Mouse (Mus musculus): ENCODE data around the gene Frmd4b. TPM values are rescaled to one million over a fixed set of nuclear protein-coding genes. Genes with fewer than 3 reads are reported as not detected.
A peak's percentile ranks its signal among the peaks of the same experiment; 100 is the strongest.

The Frmd4b gene
- polyA plus RNA-seq, 1 experiment = 0.59 TPM

- no peak for TF ChIP-seq E2F4 (IDR thresholded peaks at IDR 0.05; ENCODE audit: insufficient read depth)
- no peak for TF ChIP-seq POLR2A (IDR thresholded peaks at IDR 0.05; ENCODE audit: insufficient read length, low read depth)
- TF ChIP-seq MYOD1 (IDR thresholded peaks at IDR 0.05; ENCODE audit: control insufficient read depth in 1 of 3, insufficient read length in 2 of 3, low read depth in 2 of 3) = no peak
- no peak for TF ChIP-seq TCF12 (IDR thresholded peaks at IDR 0.05; ENCODE audit: insufficient read depth, poor library complexity, severe bottlenecking)
- TF ChIP-seq POLR2AphosphoS2 (IDR thresholded peaks at IDR 0.05; ENCODE audit: insufficient read length, low read depth) = no peak
- TF ChIP-seq USF1 (IDR thresholded peaks at IDR 0.05; ENCODE audit: low read depth) = no peak
- TF ChIP-seq MAX (IDR thresholded peaks at IDR 0.05; ENCODE audit: low read depth) = no peak
- TF ChIP-seq CEBPB (IDR thresholded peaks at IDR 0.05; ENCODE audit: insufficient read depth, poor library complexity, severe bottlenecking) = no peak
- TF ChIP-seq MYOG (IDR thresholded peaks at IDR 0.05; ENCODE audit: control insufficient read depth in 1 of 3, insufficient read depth in 1 of 3, insufficient read length in 2 of 3, low read depth in 2 of 3) = no peak
- no peak for TF ChIP-seq SRF (IDR thresholded peaks at IDR 0.05; ENCODE audit: control insufficient read depth, insufficient read length, low read depth)
- H3K4me2 ChIP-seq (ENCODE audit: low read depth) = no peak overlapping the region
- H3K36me3 ChIP-seq (ENCODE audit: control insufficient read depth, insufficient read depth) = no peaks in the 10 kb centered on the region
- H3ac ChIP-seq (ENCODE audit: control insufficient read depth, insufficient read length) = no peak overlapping the region
- H3K4me3 ChIP-seq = no peak overlapping the region
- H3K27me3 ChIP-seq (ENCODE audit: control insufficient read depth, insufficient read depth, insufficient read length) = no peaks in the 10 kb centered on the region
- no peaks in the 10 kb centered on the region for H3K79me2 ChIP-seq (ENCODE audit: control insufficient read depth, insufficient read depth)
These were observed 308.2 kb downstream of the Frmd4b start for GRCm38 (mm10) chr6:97309161-97309560.

DNA sequence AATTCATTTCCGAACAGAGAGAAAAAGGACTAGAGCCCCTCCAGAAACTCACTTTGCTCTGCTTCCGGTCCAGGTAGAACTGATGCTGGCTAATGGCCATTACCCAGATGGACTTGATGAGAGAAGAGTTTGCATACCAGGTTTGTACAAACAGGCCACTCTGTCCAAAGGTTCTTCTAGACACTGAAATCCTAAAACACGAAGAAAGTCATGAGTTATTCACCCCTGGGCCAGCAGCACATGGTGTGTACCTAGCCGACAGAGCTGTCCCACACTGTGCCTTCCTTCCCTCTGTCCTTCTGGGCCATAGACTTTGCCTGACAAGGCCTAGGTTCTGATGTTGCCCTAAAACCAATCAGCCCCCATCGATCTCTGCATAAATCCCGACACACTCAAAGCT, 308.8 kb downstream of the Frmd4b start:
- TF ChIP-seq TCF3 (IDR thresholded peaks at IDR 0.05; ENCODE audit: insufficient read length, low read depth) (no peak), MYOG (IDR thresholded peaks at IDR 0.05; ENCODE audit: control insufficient read depth in 1 of 3, insufficient read depth in 1 of 3, insufficient read length in 2 of 3, low read depth in 2 of 3) (no peak), MYOD1 (IDR thresholded peaks at IDR 0.05; ENCODE audit: control insufficient read depth in 1 of 3, insufficient read length in 2 of 3, low read depth in 2 of 3) (no peak), POLR2AphosphoS2 (IDR thresholded peaks at IDR 0.05; ENCODE audit: insufficient read length, low read depth) (no peak), SRF (IDR thresholded peaks at IDR 0.05; ENCODE audit: control insufficient read depth, insufficient read length, low read depth) (no peak), TCF12 (IDR thresholded peaks at IDR 0.05; ENCODE audit: insufficient read depth, poor library complexity, severe bottlenecking) (no peak), CEBPB (IDR thresholded peaks at IDR 0.05; ENCODE audit: insufficient read depth, poor library complexity, severe bottlenecking) (no peak), POLR2A (IDR thresholded peaks at IDR 0.05; ENCODE audit: insufficient read length, low read depth) (no peak), USF1 (IDR thresholded peaks at IDR 0.05; ENCODE audit: low read depth) (no peak), REST (IDR thresholded peaks at IDR 0.05; ENCODE audit: insufficient read depth, insufficient read length) (no peak), MAX (IDR thresholded peaks at IDR 0.05; ENCODE audit: low read depth) (no peak), E2F4 (IDR thresholded peaks at IDR 0.05; ENCODE audit: insufficient read depth) (no peak)

DNA sequence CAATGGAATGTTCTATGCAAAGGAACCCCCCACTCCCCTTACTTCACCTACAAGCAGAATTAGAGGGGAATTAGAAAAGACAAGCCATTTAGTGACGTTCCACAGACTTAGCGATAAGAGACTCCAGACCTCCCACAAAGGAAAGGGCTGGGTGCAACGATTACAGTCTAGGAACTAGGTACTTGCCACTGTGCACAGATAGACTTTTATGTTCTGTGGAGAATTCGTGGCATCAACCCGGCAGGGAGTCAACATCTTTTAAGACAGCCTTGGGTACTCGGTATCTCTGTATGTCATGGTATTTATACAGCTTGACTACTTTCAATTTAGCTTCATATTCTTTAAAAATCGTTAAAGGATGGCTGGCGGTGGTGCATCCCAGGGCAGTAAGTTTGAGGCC, 310.1 kb downstream of the Frmd4b start:
- Histone ChIP-seq H3ac (ENCODE audit: control insufficient read depth, insufficient read length) (no peak overlapping the region), H3K4me2 (ENCODE audit: low read depth) (no peak overlapping the region), H3K79me2 (ENCODE audit: control insufficient read depth, insufficient read depth) (no peaks in the 10 kb centered on the region), H3K4me3 (no peak overlapping the region), H3K27me3 (ENCODE audit: control insufficient read depth, insufficient read depth, insufficient read length) (no peaks in the 10 kb centered on the region), H3K36me3 (ENCODE audit: control insufficient read depth, insufficient read depth) (no peaks in the 10 kb centered on the region)
- TF ChIP-seq TCF3 (IDR thresholded peaks at IDR 0.05; ENCODE audit: insufficient read length, low read depth) = no peak

More for the DNA sequence above, 308.8 kb downstream of the Frmd4b start:
- no peaks in the 10 kb centered on the region for H3K79me2 ChIP-seq (ENCODE audit: control insufficient read depth, insufficient read depth)
- no peaks in the 10 kb centered on the region for H3K27me3 ChIP-seq (ENCODE audit: control insufficient read depth, insufficient read depth, insufficient read length)
- no peak overlapping the region for H3K4me2 ChIP-seq (ENCODE audit: low read depth)
- H3K36me3 ChIP-seq (ENCODE audit: control insufficient read depth, insufficient read depth) = no peaks in the 10 kb centered on the region
- H3ac ChIP-seq (ENCODE audit: control insufficient read depth, insufficient read length) = no peak overlapping the region
- no peak overlapping the region for H3K4me3 ChIP-seq

DNA sequence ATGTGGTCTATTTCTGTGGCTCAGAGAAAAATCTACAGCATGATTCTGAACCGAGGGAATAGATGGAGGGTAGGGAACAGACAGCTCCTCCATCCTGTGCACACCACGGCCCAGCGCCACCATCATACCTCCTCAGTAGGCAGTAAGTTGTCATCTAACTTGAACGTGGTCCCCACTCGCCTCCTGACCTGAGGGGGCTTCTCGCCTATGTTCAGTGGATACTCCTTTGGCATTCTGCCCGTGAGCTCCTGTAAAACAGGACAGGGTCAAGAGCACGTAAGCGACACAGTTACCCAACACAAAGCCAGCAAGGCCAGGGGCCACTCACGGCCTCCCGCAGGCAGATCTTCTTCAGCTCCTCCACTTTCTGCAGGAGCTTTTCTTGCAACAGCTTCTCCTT, 311.0 kb downstream of the Frmd4b start:
- no peak for TF ChIP-seq REST (IDR thresholded peaks at IDR 0.05; ENCODE audit: insufficient read depth, insufficient read length)
- no peak for TF ChIP-seq TCF12 (IDR thresholded peaks at IDR 0.05; ENCODE audit: insufficient read depth, poor library complexity, severe bottlenecking)
- no peak for TF ChIP-seq CEBPB (IDR thresholded peaks at IDR 0.05; ENCODE audit: insufficient read depth, poor library complexity, severe bottlenecking)
- TF ChIP-seq POLR2A (IDR thresholded peaks at IDR 0.05; ENCODE audit: insufficient read length, low read depth) = no peak
- no peak for TF ChIP-seq POLR2AphosphoS2 (IDR thresholded peaks at IDR 0.05; ENCODE audit: insufficient read length, low read depth)
- no peak for TF ChIP-seq MAX (IDR thresholded peaks at IDR 0.05; ENCODE audit: low read depth)
- no peak for TF ChIP-seq TCF3 (IDR thresholded peaks at IDR 0.05; ENCODE audit: insufficient read length, low read depth)
- TF ChIP-seq USF1 (IDR thresholded peaks at IDR 0.05; ENCODE audit: low read depth) = no peak
- Histone ChIP-seq H3K36me3 (ENCODE audit: control insufficient read depth, insufficient read depth) (no peaks in the 10 kb centered on the region), H3ac (ENCODE audit: control insufficient read depth, insufficient read length) (no peak overlapping the region), H3K27me3 (ENCODE audit: control insufficient read depth, insufficient read depth, insufficient read length) (no peaks in the 10 kb centered on the region), H3K4me3 (no peak overlapping the region), H3K4me2 (ENCODE audit: low read depth) (no peak overlapping the region), H3K79me2 (ENCODE audit: control insufficient read depth, insufficient read depth) (no peaks in the 10 kb centered on the region)

- Histone ChIP-seq H3K79me2 (ENCODE audit: control insufficient read depth, insufficient read depth) (no peaks in the 10 kb centered on the region), H3K4me3 (no peak overlapping the region), H3ac (ENCODE audit: control insufficient read depth, insufficient read length) (no peak overlapping the region), H3K36me3 (ENCODE audit: control insufficient read depth, insufficient read depth) (no peaks in the 10 kb centered on the region), H3K4me2 (ENCODE audit: low read depth) (peak overlapping the region; percentile 49), H3K27me3 (ENCODE audit: control insufficient read depth, insufficient read depth, insufficient read length) (no peaks in the 10 kb centered on the region)
- TF ChIP-seq CEBPB (IDR thresholded peaks at IDR 0.05; ENCODE audit: insufficient read depth, poor library complexity, severe bottlenecking) (no peak), TCF3 (IDR thresholded peaks at IDR 0.05; ENCODE audit: insufficient read length, low read depth) (no peak), USF1 (IDR thresholded peaks at IDR 0.05; ENCODE audit: low read depth) (no peak), SRF (IDR thresholded peaks at IDR 0.05; ENCODE audit: control insufficient read depth, insufficient read length, low read depth) (no peak), REST (IDR thresholded peaks at IDR 0.05; ENCODE audit: insufficient read depth, insufficient read length) (no peak), POLR2A (IDR thresholded peaks at IDR 0.05; ENCODE audit: insufficient read length, low read depth) (no peak), MYOD1 (IDR thresholded peaks at IDR 0.05; ENCODE audit: control insufficient read depth in 1 of 3, insufficient read length in 2 of 3, low read depth in 2 of 3) (no peak)
These were observed 311.9 kb downstream of the Frmd4b start for GRCm38 (mm10) chr6:97305491-97305890.
